Mouse (Mus musculus): Measurements from ENCODE around the gene Exoc7. TPM values are rescaled to one million over a fixed set of nuclear protein-coding genes. Genes with fewer than 3 reads are reported as not detected.
A peak's percentile ranks its signal among the peaks of the same experiment; 100 is the strongest.
"Not testable (repeated sequence)": the region's sequence is repeated elsewhere in the genome, so short reads cannot be mapped to it uniquely, and the experiment has no call there.

The Exoc7 gene
- polyA plus RNA-seq, 1 experiment from 2014 or later: 71.1 TPM

- Histone ChIP-seq H3K27ac (ENCODE audit: low read depth, low read length) (no peak within 1 kb of the TSS), H3K4me1 (replicated peaks; ENCODE audit: control insufficient read depth, insufficient read depth, low read length) (peaks cover 9% of the 10 kb centered on the region; the same call in 1 of the 2 replicates), H3K36me3 (ENCODE audit: control insufficient read depth, insufficient read depth, low read length) (no peaks in the 10 kb centered on the region), H3K9ac (ENCODE audit: low read length) (no peak within 1 kb of the TSS), H3K9me3 (ENCODE audit: control insufficient read depth, low read length) (no peaks in the 10 kb centered on the region), H3K4me2 (ENCODE audit: low read depth, low read length, severe bottlenecking) (peak within 1 kb of the TSS; percentile 39), H3K27me3 (ENCODE audit: control insufficient read depth, insufficient read depth, low read length) (peaks cover 49% of the 10 kb centered on the region), H3K4me3 (ENCODE audit: low read depth, low read length) (peak within 1 kb of the TSS; percentile 23)
- DNase-seq (ENCODE audit: low spot score): no peak
- no peak for ATAC-seq (replicated peaks; ENCODE audit: low FRiP score)
- WGBS: 6% methylated on average over 48 of the region's 48 CpGs
Observed at GRCm38 (mm10) chr11:116280751-116281663, 26.0 kb downstream of the Exoc7 start, which contains the start of gene Galr2. TSS of gene Galr2 (plus strand) at chr11:116280939.

- 95% methylated on average over 1 of the region's 1 CpGs for WGBS
- H3K9me3 ChIP-seq (ENCODE audit: control insufficient read depth, low read length); ATAC-seq (replicated peaks; ENCODE audit: low FRiP score); H3K36me3 ChIP-seq (ENCODE audit: control insufficient read depth, insufficient read depth, low read length); H3K9ac ChIP-seq (ENCODE audit: low read length); H3K4me2 ChIP-seq (ENCODE audit: low read depth, low read length, severe bottlenecking); H3K4me3 ChIP-seq (ENCODE audit: low read depth, low read length); DNase-seq (ENCODE audit: low spot score); H3K27ac ChIP-seq (ENCODE audit: low read depth, low read length): not testable (repeated sequence)
- Histone ChIP-seq H3K4me1 (replicated peaks; ENCODE audit: control insufficient read depth, insufficient read depth, low read length) (peaks cover 14% of the 10 kb centered on the region; the same call in 1 of the 2 replicates), H3K27me3 (ENCODE audit: control insufficient read depth, insufficient read depth, low read length) (peaks cover 23% of the 10 kb centered on the region)
Observed at GRCm38 (mm10) chr11:116277184-116277583, 29.8 kb downstream of the Exoc7 start.

GRCm38 (mm10) chr11:116274045-116274666, 32.9 kb downstream of the Exoc7 start, which contains the start of gene Srp68:
TSS of gene Srp68 (minus strand) at chr11:116274217.
- peak within 1 kb of the TSS; percentile 87 for H3K4me2 ChIP-seq (ENCODE audit: low read depth, low read length, severe bottlenecking)
- H3K4me3 ChIP-seq (ENCODE audit: low read depth, low read length): peak within 1 kb of the TSS; percentile 92
- H3K4me1 ChIP-seq (replicated peaks; ENCODE audit: control insufficient read depth, insufficient read depth, low read length): peaks cover 5% of the 10 kb centered on the region; the same call in 1 of the 2 replicates
- DNase-seq (ENCODE audit: low spot score) (peak; percentile 96), ATAC-seq (replicated peaks; ENCODE audit: low FRiP score) (peak; percentile 97)
- H3K27me3 ChIP-seq (ENCODE audit: control insufficient read depth, insufficient read depth, low read length): no peaks in the 10 kb centered on the region
- WGBS: 4% methylated on average over 30 of the region's 32 CpGs
- no peaks in the 10 kb centered on the region for H3K9me3 ChIP-seq (ENCODE audit: control insufficient read depth, low read length)
- H3K27ac ChIP-seq (ENCODE audit: low read depth, low read length): peak within 1 kb of the TSS; percentile 70; the same call in 1 of the 2 replicates
- H3K36me3 ChIP-seq (ENCODE audit: control insufficient read depth, insufficient read depth, low read length): no peaks in the 10 kb centered on the region
- peak within 1 kb of the TSS; percentile 91 for H3K9ac ChIP-seq (ENCODE audit: low read length)

GRCm38 (mm10) chr11:116273469-116274044, 33.5 kb downstream of the Exoc7 start:
- peak; percentile 37 for ATAC-seq (replicated peaks; ENCODE audit: low FRiP score)
- H3K9ac ChIP-seq (ENCODE audit: low read length): peak overlapping the region; percentile 91
- no peak for DNase-seq (ENCODE audit: low spot score)
- WGBS: under 1% methylated on average over 39 of the region's 39 CpGs
- no peaks in the 10 kb centered on the region for H3K27me3 ChIP-seq (ENCODE audit: control insufficient read depth, insufficient read depth, low read length)
- H3K4me1 ChIP-seq (replicated peaks; ENCODE audit: control insufficient read depth, insufficient read depth, low read length): peaks cover 5% of the 10 kb centered on the region; the same call in 1 of the 2 replicates
- peak overlapping the region; percentile 87 for H3K4me2 ChIP-seq (ENCODE audit: low read depth, low read length, severe bottlenecking)
- no peaks in the 10 kb centered on the region for H3K36me3 ChIP-seq (ENCODE audit: control insufficient read depth, insufficient read depth, low read length)
- no peaks in the 10 kb centered on the region for H3K9me3 ChIP-seq (ENCODE audit: control insufficient read depth, low read length)
- H3K4me3 ChIP-seq (ENCODE audit: low read depth, low read length): peak overlapping the region; percentile 92
- H3K27ac ChIP-seq (ENCODE audit: low read depth, low read length): no peak overlapping the region

- Histone ChIP-seq H3K27ac (ENCODE audit: low read depth, low read length) (no peak overlapping the region), H3K27me3 (ENCODE audit: control insufficient read depth, insufficient read depth, low read length) (no peaks in the 10 kb centered on the region), H3K4me1 (replicated peaks; ENCODE audit: control insufficient read depth, insufficient read depth, low read length) (peaks cover 5% of the 10 kb centered on the region; the same call in 1 of the 2 replicates), H3K36me3 (ENCODE audit: control insufficient read depth, insufficient read depth, low read length) (peaks cover 5% of the 10 kb centered on the region; the same call in 1 of the 2 replicates), H3K4me3 (ENCODE audit: low read depth, low read length) (peak overlapping the region; percentile 92), H3K9me3 (ENCODE audit: control insufficient read depth, low read length) (no peaks in the 10 kb centered on the region), H3K4me2 (ENCODE audit: low read depth, low read length, severe bottlenecking) (peak overlapping the region; percentile 87), H3K9ac (ENCODE audit: low read length) (peak overlapping the region; percentile 91)
- ATAC-seq (replicated peaks; ENCODE audit: low FRiP score) (no peak), DNase-seq (ENCODE audit: low spot score) (no peak)
- WGBS: 62% methylated on average over 12 of the region's 12 CpGs
Observed at GRCm38 (mm10) chr11:116272589-116273468, 34.2 kb downstream of the Exoc7 start.

GRCm38 (mm10) chr11:116269560-116269959, 37.5 kb downstream of the Exoc7 start:
- Histone ChIP-seq H3K36me3 (ENCODE audit: control insufficient read depth, insufficient read depth, low read length) (peaks cover 16% of the 10 kb centered on the region; the same call in 1 of the 2 replicates), H3K4me2 (ENCODE audit: low read depth, low read length, severe bottlenecking) (no peak overlapping the region), H3K4me3 (ENCODE audit: low read depth, low read length) (no peak overlapping the region), H3K9ac (ENCODE audit: low read length) (no peak overlapping the region), H3K9me3 (ENCODE audit: control insufficient read depth, low read length) (no peaks in the 10 kb centered on the region), H3K4me1 (replicated peaks; ENCODE audit: control insufficient read depth, insufficient read depth, low read length) (peaks cover 5% of the 10 kb centered on the region; the same call in 1 of the 2 replicates), H3K27me3 (ENCODE audit: control insufficient read depth, insufficient read depth, low read length) (no peaks in the 10 kb centered on the region), H3K27ac (ENCODE audit: low read depth, low read length) (no peak overlapping the region)
- ATAC-seq (replicated peaks; ENCODE audit: low FRiP score) (no peak), DNase-seq (ENCODE audit: low spot score) (no peak)
- WGBS: 95% methylated on average over 8 of the region's 8 CpGs

- no peak for ATAC-seq (replicated peaks; ENCODE audit: low FRiP score)
- H3K4me3 ChIP-seq (ENCODE audit: low read depth, low read length): no peak overlapping the region
- H3K27ac ChIP-seq (ENCODE audit: low read depth, low read length): no peak overlapping the region
- peaks cover 5% of the 10 kb centered on the region; the same call in 1 of the 2 replicates for H3K4me1 ChIP-seq (replicated peaks; ENCODE audit: control insufficient read depth, insufficient read depth, low read length)
- DNase-seq (ENCODE audit: low spot score): no peak
- H3K9ac ChIP-seq (ENCODE audit: low read length): no peak overlapping the region
- no peak overlapping the region for H3K4me2 ChIP-seq (ENCODE audit: low read depth, low read length, severe bottlenecking)
- peaks cover 22% of the 10 kb centered on the region; the same call in 1 of the 2 replicates for H3K36me3 ChIP-seq (ENCODE audit: control insufficient read depth, insufficient read depth, low read length)
- WGBS: 96% methylated on average over 6 of the region's 6 CpGs
- H3K27me3 ChIP-seq (ENCODE audit: control insufficient read depth, insufficient read depth, low read length): no peaks in the 10 kb centered on the region
- no peaks in the 10 kb centered on the region for H3K9me3 ChIP-seq (ENCODE audit: control insufficient read depth, low read length)
Observed at GRCm38 (mm10) chr11:116268313-116268712, 38.7 kb downstream of the Exoc7 start.
